ENCODE assay signal across 8 mouse cellular contexts in the genomic region with DNA sequence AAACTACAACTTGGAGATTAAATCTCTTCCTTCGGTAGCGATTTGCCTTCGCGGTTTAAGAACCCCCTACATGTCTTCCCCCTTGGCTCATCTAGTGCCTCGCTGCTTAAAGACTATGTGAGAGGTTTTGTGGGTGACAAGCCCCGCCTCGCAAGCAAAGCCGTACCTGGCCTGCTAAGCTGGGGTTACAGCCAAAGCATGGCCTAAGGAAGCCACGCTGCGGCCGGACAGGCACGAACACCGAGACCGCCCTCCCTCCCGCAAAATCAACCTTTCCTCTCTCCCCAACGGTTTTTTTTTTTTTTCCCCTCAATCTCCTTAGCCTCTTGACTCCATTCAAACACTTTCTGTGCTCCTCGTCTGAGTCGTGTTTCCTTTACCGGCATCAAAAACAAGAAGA. TPM values are rescaled to one million over a fixed set of nuclear protein-coding genes. Genes with fewer than 3 reads are reported as not detected.
DNase-seq lines count a peak whose midpoint lies in the region; ATAC-seq and TF ChIP-seq lines count a peak whose summit lies in the region.

No protein-coding gene starts in this region.

- H3K36me3 ChIP-seq in embryonic facial prominence, embryonic 13.5 days, result peaks cover 17% of the 10 kb centered on the region
- peaks cover 13% of the 10 kb centered on the region for H3K36me3 ChIP-seq in hindbrain, embryonic 13.5 days
- H3K36me3 ChIP-seq in liver, embryonic 13.5 days, result peaks cover 15% of the 10 kb centered on the region
- H3K36me3 ChIP-seq in neural tube, embryonic 14.5 days (ENCODE audit: control insufficient read depth, insufficient read depth, low read length), result 0 out of 2 replicates have a peak, but pooled peaks cover 4% of the 10 kb centered on the region

- H3K4me2 ChIP-seq in embryonic facial prominence, embryonic 13.5 days, result peak overlapping the region; percentile 61
- peak overlapping the region; percentile 86 for H3K4me2 ChIP-seq in hindbrain, embryonic 13.5 days
- peak overlapping the region; percentile 82 for H3K4me2 ChIP-seq in liver, embryonic 13.5 days
- H3K4me2 ChIP-seq in neural tube, embryonic 14.5 days (ENCODE audit: low read depth, low read length), result peak overlapping the region; percentile 52

- ATAC-seq in embryonic facial prominence, embryonic 13.5 days (ENCODE audit: insufficient number of reproducible peaks, insufficient read depth, low FRiP score, low TSS enrichment, low read depth), result no peak
- ATAC-seq in hindbrain, embryonic 13.5 days (ENCODE audit: low FRiP score), result 0 out of 2 replicates have a peak, but pooled peaks have one; percentile 9
- peak; percentile 33; the same call in 1 of the 2 replicates for ATAC-seq in liver, embryonic 13.5 days (ENCODE audit: low read depth)
- ATAC-seq in neural tube, embryonic 14.5 days (ENCODE audit: low read depth), result no peak

- H3K4me1 ChIP-seq in embryonic facial prominence, embryonic 13.5 days, result peaks cover 17% of the 10 kb centered on the region
- H3K4me1 ChIP-seq in hindbrain, embryonic 13.5 days (replicated peaks), result peaks cover 32% of the 10 kb centered on the region
- peaks cover 35% of the 10 kb centered on the region for H3K4me1 ChIP-seq in liver, embryonic 13.5 days (replicated peaks)
- H3K4me1 ChIP-seq in neural tube, embryonic 14.5 days (ENCODE audit: control insufficient read depth, insufficient read depth, low read length), result peaks cover 18% of the 10 kb centered on the region

- DNase-seq in gastrocnemius, adult 2 months, result peak; percentile 48
- no peak for DNase-seq in gastrocnemius, adult 18-20 months (ENCODE audit: low spot score)
- peak; percentile 44 for DNase-seq in ZHBTc4 (ENCODE audit: low read depth, low spot score)
- DNase-seq in liver, embryonic 13.5 days, result peak; percentile 34
- DNase-seq in layer of hippocampus, adult 9-10 months (ENCODE audit: low spot score), result no peak

- H3K9me3 ChIP-seq in embryonic facial prominence, embryonic 13.5 days, result no peaks in the 10 kb centered on the region
- no peaks in the 10 kb centered on the region for H3K9me3 ChIP-seq in hindbrain, embryonic 13.5 days
- H3K9me3 ChIP-seq in liver, embryonic 13.5 days (replicated peaks), result no peaks in the 10 kb centered on the region
- H3K9me3 ChIP-seq in neural tube, embryonic 14.5 days (ENCODE audit: control insufficient read depth, low read length), result no peaks in the 10 kb centered on the region

- H3K27ac ChIP-seq in gastrocnemius, adult 2 months, result peak overlapping the region; percentile 85
- peak overlapping the region; percentile 90 for H3K27ac ChIP-seq in embryonic facial prominence, embryonic 13.5 days
- H3K27ac ChIP-seq in hindbrain, embryonic 13.5 days, result peak overlapping the region; percentile 85
- peak overlapping the region; percentile 92 for H3K27ac ChIP-seq in liver, embryonic 13.5 days
- H3K27ac ChIP-seq in neural tube, embryonic 14.5 days (ENCODE audit: low read depth, low read length), result peak overlapping the region; percentile 73

- peak overlapping the region; percentile 95 for H3K4me3 ChIP-seq in gastrocnemius, adult 2 months
- peak overlapping the region; percentile 85 for H3K4me3 ChIP-seq in embryonic facial prominence, embryonic 13.5 days
- H3K4me3 ChIP-seq in hindbrain, embryonic 13.5 days, result peak overlapping the region; percentile 95
- H3K4me3 ChIP-seq in liver, embryonic 13.5 days (replicated peaks), result peak overlapping the region; percentile 89
- H3K4me3 ChIP-seq in neural tube, embryonic 14.5 days (ENCODE audit: low read depth, low read length), result peak overlapping the region; percentile 81

- peak overlapping the region; percentile 89 for H3K9ac ChIP-seq in embryonic facial prominence, embryonic 13.5 days
- peak overlapping the region; percentile 84 for H3K9ac ChIP-seq in hindbrain, embryonic 13.5 days
- peak overlapping the region; percentile 89 for H3K9ac ChIP-seq in liver, embryonic 13.5 days
- peak overlapping the region; percentile 70 for H3K9ac ChIP-seq in neural tube, embryonic 14.5 days (replicated peaks; ENCODE audit: low read depth, low read length)

- no peaks in the 10 kb centered on the region for H3K27me3 ChIP-seq in embryonic facial prominence, embryonic 13.5 days
- H3K27me3 ChIP-seq in hindbrain, embryonic 13.5 days, result no peaks in the 10 kb centered on the region
- H3K27me3 ChIP-seq in liver, embryonic 13.5 days, result no peaks in the 10 kb centered on the region
- H3K27me3 ChIP-seq in neural tube, embryonic 14.5 days (ENCODE audit: control insufficient read depth, insufficient read depth, low read length), result no peaks in the 10 kb centered on the region; the same call in 1 of the 2 replicates

- intact Hi-C loops in gastrocnemius, adult 2 months (cut with DNase I), result loop anchor here (5.0 kb wide), 1 partner anchor 264 kb away; the partner anchor contains the start of gene Slc38a9

- WGBS in embryonic facial prominence, embryonic 13.5 days, result under 1% methylated on average over 19 of the region's 19 CpGs
- 0% methylated on average over 19 of the region's 19 CpGs for WGBS in hindbrain, embryonic 13.5 days
- under 1% methylated on average over 19 of the region's 19 CpGs for WGBS in liver, embryonic 13.5 days (ENCODE audit: insufficient replicate concordance)
- WGBS in neural tube, embryonic 14.5 days, result 0% methylated on average over 19 of the region's 19 CpGs

- TF ChIP-seq CTCF in gastrocnemius, adult 2 months (IDR thresholded peaks at IDR 0.05), result no peak

RNA-seq across cellular contexts. Expression of gene Mtrex, which starts 0.4 kb away (rescaled TPM):
- total RNA-seq in gastrocnemius, adult 2 months (2021), result 10 to 100 TPM; 29.5 to 31.1 TPM
- total RNA-seq in gastrocnemius, adult 18-20 months (2021), result 10 to 100 TPM; 28.4 to 30.8 TPM
- 74.7 and 78.6 TPM in 2 replicates for polyA plus RNA-seq in embryonic facial prominence, embryonic 13.5 days (2015; fragmentation: Nextera tagmentation; extraction: Ambion mirVana)
- polyA plus RNA-seq in hindbrain, embryonic 13.5 days (2015; fragmentation: Nextera tagmentation; extraction: Ambion mirVana), result 65.7 and 66.8 TPM in 2 replicates
- 42.2 and 56.3 TPM in 2 replicates for polyA plus RNA-seq in liver, embryonic 13.5 days (2015; fragmentation: Nextera tagmentation; extraction: Ambion mirVana)
- 66.8 and 79.0 TPM in 2 replicates for polyA plus RNA-seq in neural tube, embryonic 14.5 days (2014; fragmentation: Nextera tagmentation; extraction: Ambion mirVana)

RNA-seq across cellular contexts. Expression of gene Dhx29, which starts 0.5 kb away (rescaled TPM):
- 10 to 100 TPM; 13.4 to 16.0 TPM for total RNA-seq in gastrocnemius, adult 2 months (2021)
- total RNA-seq in gastrocnemius, adult 18-20 months (2021), result 10 to 100 TPM; 15.4 to 15.8 TPM
- polyA plus RNA-seq in embryonic facial prominence, embryonic 13.5 days (2015; fragmentation: Nextera tagmentation; extraction: Ambion mirVana), result 31.6 and 44.2 TPM in 2 replicates
- polyA plus RNA-seq in hindbrain, embryonic 13.5 days (2015; fragmentation: Nextera tagmentation; extraction: Ambion mirVana), result 38.6 and 39.9 TPM in 2 replicates
- 13.2 and 14.4 TPM in 2 replicates for polyA plus RNA-seq in liver, embryonic 13.5 days (2015; fragmentation: Nextera tagmentation; extraction: Ambion mirVana)
- 30.0 TPM in 2 replicates for polyA plus RNA-seq in neural tube, embryonic 14.5 days (2014; fragmentation: Nextera tagmentation; extraction: Ambion mirVana)

Comparison
In these comparisons a context has a peak if more than half of its experiments do, and no peak if none do; other contexts are left out.
1. DNase-seq: peak in gastrocnemius, adult 2 months (single experiment), ZHBTc4 (single experiment) and liver, embryonic 13.5 days (single experiment); none in gastrocnemius, adult 18-20 months (single experiment) and layer of hippocampus, adult 9-10 months (single experiment).
2. ATAC-seq: peak in hindbrain, embryonic 13.5 days (single experiment) and liver, embryonic 13.5 days (single experiment); none in embryonic facial prominence, embryonic 13.5 days (single experiment) and neural tube, embryonic 14.5 days (single experiment).
3. Peak in every context shown above with its lines, with median percentiles within 50 percentile points of each other: H3K27ac ChIP-seq, H3K4me3 ChIP-seq, H3K4me2 ChIP-seq and H3K9ac ChIP-seq.